Mouse (Mus musculus) bone marrow macrophage, adult 2 months (primary cell): Measurements from ENCODE around the gene Ppox.

ENCODE experiments used
- CTCF ChIP-seq: IDR thresholded peaks from 2 replicates; pipeline ENCODE4 v1.5.1; 2012; ENCODE audit warnings: low read depth, mild to moderate bottlenecking, low read length, moderate library complexity
- POLR2A ChIP-seq: IDR thresholded peaks from 2 replicates; pipeline ENCODE4 v1.6.1; 2012; ENCODE audit warnings: mild to moderate bottlenecking, low read depth, low read length, borderline replicate concordance

GRCm38 (mm10) chr1:171227879-171228278 is 53.1 kb downstream of the Ppox start:
- TF ChIP-seq POLR2A (no peak), CTCF (no peak)
